Mouse (Mus musculus) right cerebral cortex, postnatal 10 days (tissue): ENCODE data around the gene Gga1.

ENCODE experiments used
- DNase-seq, 2 experiments: peaks; one replicate each; pipeline ENCODE4 v3.0.0; 2021; ENCODE audit warnings: low spot score in 2 of 2

The Gga1 gene

DNA sequence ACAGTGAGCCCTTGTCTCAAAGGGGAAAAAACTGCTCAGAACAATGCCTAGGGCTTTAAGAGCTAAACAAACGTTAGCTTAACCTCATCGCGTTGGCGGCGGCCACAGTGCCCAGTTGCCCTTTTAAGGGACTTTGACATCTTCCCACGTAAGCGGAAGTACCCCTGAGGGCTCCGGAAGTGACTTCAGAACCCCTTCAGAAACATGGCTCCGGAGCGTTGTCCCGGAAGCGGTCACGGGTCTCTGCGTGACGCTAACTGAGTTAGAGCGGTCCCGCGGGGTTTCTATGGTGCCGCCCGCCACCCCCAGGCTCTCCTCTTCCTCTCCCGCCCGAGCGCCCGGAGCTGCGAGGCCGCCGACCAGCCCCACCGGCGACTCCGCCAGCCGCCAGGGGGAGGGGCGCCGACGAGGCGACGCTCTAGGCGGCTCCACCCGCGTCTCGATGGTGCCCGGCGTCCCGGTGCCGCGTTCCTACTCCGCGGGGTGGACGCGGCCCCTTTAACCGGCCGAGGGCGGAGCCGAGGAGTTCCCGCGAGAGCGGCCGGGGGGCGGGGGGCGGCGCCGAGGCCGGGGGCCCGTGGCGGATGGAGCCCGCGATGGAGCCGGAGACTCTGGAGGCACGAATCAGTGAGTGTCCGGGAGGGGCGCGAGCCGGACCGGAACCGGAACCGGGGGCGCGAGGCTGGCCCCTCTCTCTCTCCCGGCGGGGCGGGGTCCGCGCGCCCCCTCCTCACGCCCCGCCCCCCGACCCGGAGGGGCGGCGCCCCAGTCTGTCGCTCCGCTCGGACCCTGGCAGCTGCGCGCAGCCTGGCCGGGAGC is at the start of gene Gga1:
TSS of gene Gga1 (plus strand) at position 200 of the 819 bp plus-strand sequence.
- DNase-seq = peak; percentile 97

DNA sequence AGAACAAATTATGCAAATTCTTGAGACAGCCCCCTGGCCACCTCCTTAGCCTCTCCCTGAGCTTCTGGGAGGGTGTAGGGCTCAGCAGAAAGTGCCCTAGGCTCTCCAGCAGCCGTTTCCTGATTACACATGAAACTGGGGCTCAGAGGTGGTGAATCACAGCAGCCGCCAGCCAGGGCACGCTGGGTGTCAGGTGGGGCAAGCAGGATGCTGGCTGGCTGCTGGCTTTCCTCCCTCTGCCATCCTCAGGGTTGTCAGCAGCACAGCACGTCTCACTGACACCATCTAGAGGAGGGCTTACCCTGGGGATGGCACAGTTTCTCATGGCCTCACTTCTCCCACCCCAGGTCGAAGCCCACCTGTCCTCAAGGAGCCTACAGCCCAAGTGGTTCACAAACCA is 48.7 kb upstream of the Gga1 start:
- DNase-seq = no peak

DNA sequence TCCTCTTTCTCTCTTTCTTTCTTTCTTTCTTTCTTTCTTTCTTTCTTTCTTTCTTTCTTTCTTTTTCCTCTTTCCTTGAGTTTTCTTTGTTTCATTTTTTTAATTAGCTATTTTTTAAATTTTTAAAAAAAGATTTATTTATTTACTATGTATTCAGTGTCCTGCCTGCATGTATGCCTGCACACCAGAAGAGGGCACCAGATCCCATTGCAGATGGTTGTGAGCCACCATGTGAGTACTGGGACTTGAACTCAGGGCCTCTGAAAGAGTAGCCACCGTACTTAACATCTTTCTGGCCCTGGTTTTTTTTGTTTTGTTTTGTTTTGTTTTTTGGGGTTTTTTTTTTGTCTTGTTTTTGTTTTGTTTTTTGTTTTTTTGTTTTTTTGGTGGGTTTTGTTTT is 47.4 kb upstream of the Gga1 start:
- DNase-seq = no peak

DNA sequence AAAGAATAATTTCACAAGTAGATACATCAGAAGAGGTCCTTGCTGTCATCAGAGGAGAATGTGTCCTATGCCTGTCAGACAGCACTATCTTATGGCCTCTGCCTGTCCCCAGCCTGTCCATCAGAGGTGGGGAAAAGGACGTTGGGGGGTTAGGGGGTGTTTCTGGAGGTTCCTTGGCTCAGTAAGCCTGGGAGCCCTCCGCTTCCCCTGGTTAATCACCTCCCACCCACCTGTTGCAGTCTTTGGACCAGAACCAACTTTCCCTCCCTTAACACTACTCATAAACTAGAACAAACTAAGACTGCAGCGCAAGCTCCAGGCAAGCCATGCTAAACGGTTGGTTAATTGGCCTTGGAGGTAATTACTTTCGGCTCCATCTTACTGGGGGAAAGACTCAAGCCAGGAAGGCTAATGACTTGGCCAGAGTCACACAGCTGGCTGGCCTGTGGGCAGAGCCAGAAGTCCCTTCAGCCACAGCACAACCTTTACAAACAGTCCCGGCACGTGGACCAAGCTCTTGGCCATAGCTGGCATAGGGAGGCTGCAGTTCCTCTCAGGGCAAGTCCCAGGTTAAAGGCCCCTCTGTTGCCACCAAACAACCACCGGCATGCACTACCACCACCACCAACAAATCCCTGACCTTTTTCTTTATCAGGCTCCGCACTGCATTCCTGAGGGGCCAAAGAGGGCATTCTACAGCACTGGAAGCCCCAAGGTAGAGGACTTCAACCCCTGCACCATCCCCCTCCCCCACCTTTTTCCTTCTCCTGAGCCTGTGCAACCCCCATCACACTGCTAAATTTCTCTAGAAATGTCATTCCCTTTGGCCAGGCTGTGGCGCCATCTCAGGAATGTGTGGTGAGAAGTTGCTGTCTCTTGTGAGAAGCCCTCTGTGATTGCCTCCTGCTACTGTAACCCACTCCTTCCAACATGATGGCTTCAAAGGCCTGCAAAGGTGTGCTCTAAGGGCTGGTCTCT is 46.0 kb upstream of the Gga1 start:
- DNase-seq = no peak

DNA sequence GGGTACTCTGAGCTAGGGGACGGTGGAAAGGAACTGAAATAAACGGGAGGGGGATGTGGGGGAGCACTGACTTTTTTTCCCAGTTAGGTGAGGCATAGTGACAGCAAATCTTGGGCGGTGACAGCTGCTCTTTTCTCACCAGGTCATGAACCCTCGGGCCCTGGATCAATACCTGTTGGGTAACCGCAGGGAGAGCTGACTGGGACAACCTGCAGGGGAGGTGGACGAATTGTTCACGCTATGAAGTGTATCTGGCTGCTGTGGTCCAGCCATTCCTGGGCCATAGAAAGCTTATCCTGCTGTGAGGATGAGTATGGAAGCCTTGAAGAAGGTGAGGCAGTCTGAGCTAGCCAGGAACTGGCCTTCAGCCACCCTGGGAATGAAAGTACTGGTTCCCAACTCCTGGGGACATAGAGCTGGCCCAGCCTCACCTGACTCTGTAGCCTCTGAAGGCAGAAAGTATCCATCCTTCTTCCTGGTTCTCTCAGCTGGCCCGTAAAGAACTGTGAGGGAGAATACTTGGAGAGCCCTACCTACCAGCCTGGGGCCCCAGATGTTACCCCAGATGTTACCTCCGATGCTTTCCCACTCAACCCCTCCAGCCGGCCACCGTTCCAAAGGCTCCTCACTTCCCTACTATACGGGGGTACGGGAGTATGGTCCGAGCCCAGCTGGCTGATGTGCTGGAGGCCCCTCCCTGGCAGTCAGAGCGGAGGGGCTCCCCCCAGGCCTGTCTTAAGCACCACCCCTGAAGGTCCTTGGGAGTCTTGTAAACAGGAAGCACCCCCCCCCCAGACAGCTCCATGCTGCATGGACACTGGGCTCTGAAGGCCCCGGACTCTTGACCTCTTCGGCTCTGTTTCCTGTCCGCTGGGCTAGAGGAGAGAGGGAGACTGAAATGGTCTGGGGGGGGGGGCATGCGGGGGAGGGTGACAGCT is 45.0 kb upstream of the Gga1 start:
- no peak for DNase-seq

DNA sequence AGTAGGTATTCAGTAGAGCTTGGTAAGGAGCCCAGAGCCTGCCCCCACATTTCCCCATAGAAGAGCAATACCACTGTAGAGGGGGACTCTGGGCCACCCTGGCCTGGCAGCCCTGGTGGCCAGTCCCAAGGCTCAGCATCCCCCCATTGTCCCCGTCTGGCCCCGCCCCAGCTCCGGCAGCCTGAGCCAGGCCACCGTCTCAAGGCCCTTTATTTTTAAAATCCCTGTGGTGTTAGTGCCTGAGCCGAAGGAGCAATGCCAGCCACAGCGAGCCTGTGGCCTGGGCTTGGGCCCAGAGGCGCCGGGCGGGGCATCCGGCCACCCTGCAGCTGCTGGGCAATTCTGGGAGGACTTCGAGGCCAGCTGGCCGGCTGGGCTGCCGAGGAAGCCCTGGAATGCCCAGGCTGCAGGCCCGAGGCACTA is 44.3 kb upstream of the Gga1 start:
- peak; percentile 87 to 89 for DNase-seq

DNA sequence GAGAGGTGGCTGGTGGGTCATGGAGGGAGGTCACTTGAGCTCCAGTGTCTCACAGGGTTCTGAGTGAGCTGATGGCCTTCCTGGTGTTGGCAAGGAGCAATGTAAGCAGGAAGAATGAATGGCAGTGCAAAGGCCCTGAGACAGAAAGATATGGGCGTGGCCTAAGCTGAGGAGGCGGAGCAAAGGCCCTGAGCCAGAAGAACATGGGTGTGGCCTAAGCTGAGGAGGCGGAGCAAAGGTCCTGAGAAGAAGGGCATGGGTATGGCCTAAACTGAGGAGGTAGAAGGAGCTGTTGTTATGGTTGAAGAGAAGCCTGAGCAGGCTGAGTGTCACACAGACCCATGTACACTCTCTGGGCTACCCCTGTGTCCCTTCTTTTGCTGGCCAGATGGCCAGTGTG is 43.4 kb upstream of the Gga1 start:
- no peak for DNase-seq

DNA sequence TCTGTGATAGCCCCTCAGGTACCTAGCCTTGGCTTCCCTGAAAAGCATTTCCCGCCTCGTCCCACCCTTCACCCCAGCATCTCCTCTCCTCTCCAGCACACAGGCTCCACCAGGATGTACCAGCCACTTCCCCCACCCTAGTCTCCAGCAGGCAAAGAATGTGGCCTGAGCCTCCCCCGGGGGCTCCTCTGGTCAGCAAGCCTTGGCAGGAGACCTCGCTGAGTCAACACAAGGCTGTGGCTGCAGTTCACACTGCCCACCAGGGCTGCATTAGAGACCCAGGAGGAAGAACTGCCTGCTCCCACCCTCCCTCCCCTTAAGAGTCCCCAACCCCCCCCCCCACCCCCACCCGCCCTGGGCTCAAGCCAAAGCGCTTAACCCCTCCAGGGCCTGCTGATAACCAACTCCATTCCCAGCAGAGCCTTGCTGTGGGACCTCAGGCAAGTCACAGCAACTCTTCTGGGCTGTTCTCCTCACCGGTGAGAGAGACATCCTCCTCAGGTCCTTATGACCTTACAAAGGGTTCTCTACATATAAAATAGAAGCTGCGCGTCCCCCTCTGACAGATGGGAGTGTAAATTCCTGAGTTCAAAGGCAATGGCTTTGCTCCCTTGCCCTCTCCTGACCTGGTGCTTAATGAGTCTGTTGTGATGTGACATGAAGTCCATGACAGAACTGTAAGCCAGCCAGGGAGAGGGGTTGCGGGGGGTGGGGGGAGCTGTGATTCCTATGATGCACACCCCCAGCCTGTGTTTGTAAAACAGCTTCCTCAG is 42.6 kb upstream of the Gga1 start:
- no peak for DNase-seq

DNA sequence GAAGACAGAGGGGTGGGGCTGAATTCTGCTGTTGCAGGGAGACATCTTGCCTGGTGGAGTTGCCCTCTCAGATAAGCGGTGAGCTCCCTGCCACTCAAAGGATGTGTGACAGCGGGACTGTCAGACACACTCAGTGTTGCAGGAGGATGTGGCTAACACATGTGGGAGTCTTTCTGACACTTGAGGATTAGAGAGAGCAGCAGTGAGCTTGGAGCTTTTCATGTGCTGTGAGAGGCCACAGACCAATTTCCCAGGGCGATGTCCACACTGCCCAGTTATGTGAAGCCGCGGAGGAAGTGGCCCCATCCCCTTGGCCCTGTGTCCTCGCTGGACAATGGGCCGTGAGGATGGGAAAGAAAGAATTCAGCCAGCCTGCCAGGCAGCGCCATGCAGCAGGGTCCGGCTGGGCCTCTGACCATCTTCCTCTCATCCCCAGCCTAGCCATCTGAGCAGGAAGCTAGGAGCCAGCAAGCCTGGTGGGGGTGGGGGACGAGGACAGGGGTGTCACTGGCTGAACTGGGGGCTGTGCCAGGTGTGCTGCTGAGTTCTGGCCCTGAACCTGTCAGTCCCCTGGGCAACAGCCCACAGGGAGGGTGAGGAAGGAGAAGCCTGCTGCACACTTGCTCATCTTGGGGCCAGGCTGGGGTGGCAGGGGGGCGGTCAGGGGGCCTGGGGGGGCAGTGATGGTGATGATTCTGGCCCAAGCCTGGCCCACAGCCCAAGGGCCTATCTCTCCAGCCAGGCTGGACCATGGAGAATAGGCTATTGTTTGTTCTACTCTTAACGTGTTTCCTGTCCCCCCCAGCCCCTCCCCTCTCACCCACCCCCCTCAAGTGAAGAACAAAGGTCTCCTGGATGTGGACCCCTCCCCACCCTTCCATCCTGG is 41.5 kb upstream of the Gga1 start:
- DNase-seq = no peak

DNA sequence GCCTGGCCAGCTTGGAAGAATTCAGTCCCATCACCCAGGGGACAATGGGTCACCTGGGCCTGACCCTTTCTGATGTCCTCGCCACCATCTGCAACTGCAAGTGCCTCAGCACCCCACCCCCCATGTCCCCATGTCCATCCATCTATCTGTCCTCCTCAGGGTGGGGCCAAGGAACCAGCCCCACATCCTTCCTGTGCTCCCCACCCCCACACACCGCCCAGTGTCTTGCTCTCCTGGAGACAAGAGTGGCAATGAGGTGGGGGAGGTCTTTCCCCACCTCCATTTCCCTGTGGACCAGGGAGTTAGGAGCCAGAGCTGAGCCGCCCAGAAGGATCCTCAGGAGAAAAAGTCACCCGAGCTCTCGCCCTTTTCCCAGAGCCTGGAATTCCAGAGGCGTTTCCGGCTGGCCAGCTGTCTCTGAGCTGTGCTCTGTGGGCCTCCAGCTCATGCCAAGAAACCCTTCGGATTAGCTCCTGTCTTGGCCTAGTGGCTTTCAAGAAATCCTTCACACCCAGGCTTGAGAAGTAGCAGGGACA is 40.8 kb upstream of the Gga1 start:
- peak in 1 of 2 experiments; percentile 25 for DNase-seq

DNA sequence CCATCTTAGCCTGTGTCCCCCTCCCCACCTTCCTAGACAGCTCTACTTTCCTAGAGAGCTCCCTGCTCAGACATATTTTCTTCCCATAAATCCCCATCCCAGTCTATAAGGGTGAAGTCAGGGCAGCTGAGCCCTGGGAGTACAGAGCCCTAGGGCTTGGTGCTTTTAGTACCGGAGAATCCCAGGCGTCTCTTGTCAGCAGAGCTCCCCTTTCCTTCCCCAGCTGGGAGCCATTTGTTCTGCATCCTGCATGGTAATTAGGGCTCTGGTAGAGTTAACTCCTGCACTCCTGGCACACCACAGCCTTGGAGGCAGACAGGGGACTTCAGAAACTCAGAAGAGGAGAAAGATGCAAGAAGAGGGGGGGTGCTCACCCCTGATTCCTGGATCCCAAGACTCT is 37.2 kb upstream of the Gga1 start:
- DNase-seq = peak in 1 of 2 experiments; percentile 29

DNA sequence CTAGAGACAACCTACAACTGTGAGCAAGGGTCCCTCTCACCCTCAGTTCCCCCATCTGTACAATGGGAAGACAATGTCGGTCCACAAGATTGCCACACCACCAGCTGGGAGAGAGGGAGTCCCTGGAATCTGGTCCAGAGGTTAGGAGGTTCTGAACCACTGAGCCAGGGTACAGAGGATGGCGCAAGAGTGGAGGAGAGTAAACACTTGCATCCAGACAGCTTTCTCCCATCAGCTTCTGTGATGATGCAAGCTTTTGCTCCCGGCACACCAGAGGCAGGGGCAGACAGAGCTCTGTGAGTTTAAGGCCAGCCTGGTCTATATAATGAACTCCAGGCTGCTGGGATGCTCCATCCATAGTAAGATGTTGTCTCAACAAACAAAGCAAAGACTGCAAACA is 36.7 kb upstream of the Gga1 start:
- DNase-seq = no peak

DNA sequence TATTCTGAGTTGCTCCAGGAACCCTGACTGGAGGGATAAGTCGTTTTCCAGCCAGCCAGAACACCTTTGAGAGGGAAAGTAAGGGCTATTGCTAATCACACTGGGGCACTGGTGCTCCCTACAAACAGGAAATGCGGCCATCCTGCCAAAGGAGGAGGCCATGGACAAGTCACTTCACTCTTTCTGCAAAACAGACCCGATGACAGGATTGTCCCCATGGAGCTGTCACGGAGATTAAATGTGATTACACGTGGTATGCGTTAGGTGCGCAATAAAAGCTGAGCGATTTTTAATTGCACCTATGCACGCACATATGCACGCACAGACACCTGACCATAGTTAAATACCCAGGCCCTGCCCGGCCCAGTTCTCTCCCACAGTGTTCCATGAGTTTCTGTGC is 36.2 kb upstream of the Gga1 start:
- peak in 1 of 2 experiments; percentile 14 for DNase-seq

DNA sequence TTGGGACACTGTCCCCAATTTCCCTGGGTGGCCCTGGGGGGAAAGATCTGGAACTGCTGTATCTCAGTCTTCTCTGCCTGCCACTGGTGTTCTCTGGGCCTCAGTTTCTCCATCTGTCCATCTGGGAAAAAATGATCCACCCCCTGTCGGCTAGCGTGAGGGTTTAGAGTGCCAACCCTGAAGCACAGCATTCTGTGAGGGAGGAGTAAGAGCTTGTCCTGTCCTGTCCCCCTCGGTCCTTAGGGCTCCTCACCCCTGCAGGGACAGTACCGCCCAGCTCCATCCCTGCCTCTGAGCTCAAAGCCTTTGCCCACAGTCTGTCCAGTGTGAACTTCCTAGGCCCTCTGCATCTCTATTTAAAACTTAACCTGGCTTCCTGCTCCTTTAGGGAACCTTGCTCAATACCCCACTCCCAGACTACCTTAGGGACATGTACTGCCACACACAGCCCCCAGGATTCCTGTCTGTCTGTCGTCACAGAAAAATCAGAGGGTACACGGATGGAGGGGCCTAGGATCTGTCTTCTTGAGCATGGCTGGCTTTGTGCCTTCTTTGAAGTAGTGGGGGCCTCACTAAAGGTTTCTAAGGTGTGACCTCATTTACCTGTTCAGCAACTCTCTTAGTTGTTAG is 35.7 kb upstream of the Gga1 start:
- DNase-seq = peak in 1 of 2 experiments; percentile 10

DNA sequence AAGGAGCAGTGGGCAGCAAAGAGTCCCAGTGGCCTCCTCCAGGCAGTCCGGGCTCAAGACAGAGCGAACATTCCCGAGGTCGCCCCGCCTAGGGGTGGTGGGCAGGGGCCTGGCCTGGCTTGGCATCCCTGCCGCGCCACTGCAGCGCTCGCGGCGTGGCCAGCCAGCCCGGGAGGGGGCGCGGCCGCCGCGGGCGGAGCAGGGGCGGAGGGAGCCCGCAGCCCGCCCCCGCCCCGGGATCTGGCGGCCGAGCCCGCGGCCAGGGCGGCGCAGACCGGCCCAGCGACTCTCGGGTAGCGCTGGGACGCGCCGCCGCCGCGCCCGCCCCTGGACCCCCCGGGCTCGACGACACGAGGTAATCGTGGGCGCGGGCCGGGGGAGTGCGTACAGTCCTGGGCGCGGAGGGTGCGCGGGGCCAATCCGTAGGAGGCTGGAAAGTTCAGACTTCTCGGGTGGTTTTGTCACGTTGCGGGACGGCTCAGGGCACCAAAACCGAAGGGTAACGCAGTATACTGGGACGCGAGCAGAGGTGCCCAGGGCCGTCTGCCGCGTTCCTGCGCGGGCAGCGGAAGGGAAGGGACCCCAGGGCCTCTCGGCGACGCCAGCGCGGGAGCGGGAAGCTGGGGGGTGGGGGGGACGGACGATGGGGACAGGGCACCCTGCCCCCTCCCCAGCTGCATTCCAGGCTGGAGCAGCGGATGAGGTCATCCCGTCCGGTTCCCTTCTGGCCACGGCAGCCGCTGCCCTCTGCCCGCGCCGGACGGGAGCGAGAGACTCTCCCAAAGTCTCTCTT is 34.4 kb upstream of the Gga1 start, which contains the start of gene Cdc42ep1:
TSS of gene Cdc42ep1 (plus strand) at position 254 of the 793 bp plus-strand sequence.
- DNase-seq = peak in 1 of 2 experiments; percentile 59

DNA sequence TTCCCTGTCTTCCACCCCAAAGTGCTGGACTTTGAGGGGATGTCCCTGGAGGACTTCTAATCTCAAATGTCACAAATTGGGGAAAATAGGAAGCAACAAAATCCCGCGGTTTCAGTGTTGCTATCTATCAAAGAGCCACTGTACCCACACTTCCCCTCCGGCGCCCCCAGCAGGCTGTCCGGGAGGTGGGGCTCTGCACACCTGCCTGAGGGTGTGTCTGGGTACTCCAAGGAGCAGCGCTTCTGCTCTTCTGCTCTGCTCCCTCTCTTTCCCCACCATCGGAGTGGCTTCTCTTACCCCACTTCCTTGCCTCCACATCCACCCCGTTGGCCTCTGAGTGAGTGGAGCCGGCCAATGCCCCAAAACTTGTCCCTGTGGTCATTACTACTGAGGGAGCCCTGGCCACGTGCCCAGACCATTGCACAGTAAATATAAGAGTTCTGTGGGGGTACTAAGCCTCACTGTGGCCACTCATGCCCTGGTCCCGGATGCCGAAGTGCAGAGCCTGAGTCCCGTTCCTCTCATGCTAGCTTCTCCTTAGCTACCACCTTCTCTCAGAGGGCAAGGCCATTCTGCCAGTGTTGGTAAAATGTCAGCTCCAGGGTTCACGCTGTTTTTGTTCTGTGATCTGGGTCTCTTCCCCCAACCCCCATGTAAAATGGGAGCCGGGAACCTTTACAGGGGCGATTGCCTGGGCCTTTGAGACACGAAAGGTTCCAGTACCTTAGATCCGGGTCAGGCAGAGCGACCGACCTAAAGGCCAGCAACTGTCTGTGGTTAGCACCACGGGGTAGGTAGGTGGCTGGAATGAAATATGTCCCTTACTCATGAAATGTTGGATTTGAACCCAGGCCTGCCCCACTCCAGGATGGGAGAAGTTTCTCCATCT is 33.2 kb upstream of the Gga1 start:
- peak in 1 of 2 experiments; percentile 29 for DNase-seq

DNA sequence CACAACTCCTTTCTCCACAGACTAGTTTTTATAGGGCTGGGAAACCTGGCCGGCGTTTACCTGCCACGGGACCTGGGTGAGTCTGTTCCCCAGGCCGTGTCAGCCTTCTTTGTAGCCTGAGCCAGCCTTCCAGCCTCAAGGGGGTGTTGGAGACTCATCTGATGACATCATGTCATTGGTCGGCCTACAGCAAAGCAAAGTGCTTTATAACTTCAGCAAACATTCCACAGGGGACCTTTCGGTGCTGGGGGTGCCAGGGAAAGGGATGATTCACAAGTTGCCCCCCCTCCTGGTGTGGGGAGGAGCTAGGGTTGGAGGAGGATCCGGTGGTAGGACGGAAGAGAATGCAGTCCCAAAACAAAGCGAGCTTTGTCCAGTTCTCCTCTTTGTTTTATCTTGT is 32.2 kb upstream of the Gga1 start:
- peak in 1 of 2 experiments; percentile 22 for DNase-seq
